Mouse (Mus musculus) stomach, embryonic 16.5 days (tissue): Measurements from ENCODE around the gene Nemp1. TPM values are rescaled to one million over a fixed set of nuclear protein-coding genes. Genes with fewer than 3 reads are reported as not detected.

ENCODE experiments used
- ATAC-seq: fragments of 200-750 bp; cut with Nextera tagmentation; 2 replicates; pipeline ENCODE4 v1.8.0; 2017; ENCODE audit warnings: moderate number of reproducible peaks, moderate TSS enrichment; ENCODE audit not compliant: insufficient read depth, low FRiP score
- H3K27ac ChIP-seq: fragments of 300-500 bp; sonication (generic); 2 replicates; pipeline ENCODE4 v1.5.1; 2014; ENCODE audit warnings: low read length
- H3K27me3 ChIP-seq: fragments of 300-500 bp; sonication (generic); 2 replicates; pipeline ENCODE4 v1.6.1; 2014; ENCODE audit warnings: low read length, control low read depth, mixed read lengths; ENCODE audit not compliant: control insufficient read depth, insufficient read depth
- H3K36me3 ChIP-seq: fragments of 300-500 bp; sonication (generic); 2 replicates; pipeline ENCODE4 v1.6.1; 2014; ENCODE audit warnings: low read length; ENCODE audit not compliant: control insufficient read depth, insufficient read depth
- H3K4me1 ChIP-seq: fragments of 300-500 bp; sonication (generic); 2 replicates; pipeline ENCODE4 v1.6.1; 2014; ENCODE audit warnings: low read length, control low read depth, mixed read lengths; ENCODE audit not compliant: control insufficient read depth, insufficient read depth
- H3K4me2 ChIP-seq: fragments of 300-500 bp; sonication (generic); 2 replicates; pipeline ENCODE4 v1.6.1; 2014; ENCODE audit warnings: low read depth, low read length, mixed read lengths
- H3K4me3 ChIP-seq: fragments of 300-500 bp; sonication (generic); replicated peaks from 2 replicates; pipeline ENCODE4 v1.5.1; 2014; ENCODE audit warnings: mild to moderate bottlenecking, low read length
- H3K9ac ChIP-seq: fragments of 300-500 bp; sonication (generic); 2 replicates; pipeline ENCODE4 v1.6.1; 2014; ENCODE audit warnings: low read length
- H3K9me3 ChIP-seq: fragments of 300-500 bp; sonication (generic); replicated peaks from 2 replicates; pipeline ENCODE4 v1.6.1; 2016; ENCODE audit warnings: low read length, control low read depth; ENCODE audit not compliant: control insufficient read depth
- WGBS: fragments of 180-500 bp; shearing (Covaris S2); extraction: QIAGEN DNeasy Blood & Tissue Kit; methylation state at CpG from one replicate; pipeline ENCODE4 v1.1.7; 2014; 5-methylcytosine and 5-hydroxymethylcytosine counted together
- polyA plus RNA-seq: library from polyadenylated mRNA; unstranded; fragments of >200 nt; fragmentation: Nextera tagmentation; extraction: Ambion mirVana; gene quantifications from 2 replicates; pipeline ENCODE4 v1.2.1, GENCODE M21; 2015

Gene Nemp1
- polyA plus RNA-seq, 1 experiment from 2014 or later: 10.0 TPM

- H3K27me3 ChIP-seq: no peaks in the 10 kb centered on the region
- WGBS: 35% methylated on average over 13 of the region's 13 CpGs
- peaks cover 4% of the 10 kb centered on the region for H3K9me3 ChIP-seq
- ATAC-seq: no peak; the same call in 1 of the 2 replicates
- H3K4me2 ChIP-seq: peak overlapping the region; percentile 61
- peaks cover 9% of the 10 kb centered on the region; the same call in 1 of the 2 replicates for H3K4me1 ChIP-seq
- no peak overlapping the region for H3K27ac ChIP-seq
- H3K4me3 ChIP-seq: no peak overlapping the region; the same call in 1 of the 2 replicates
- no peak overlapping the region for H3K9ac ChIP-seq
- peaks cover 18% of the 10 kb centered on the region for H3K36me3 ChIP-seq
These were observed 71.6 kb downstream of the Nemp1 start for GRCm38 (mm10) chr10:127738151-127738882.

- H3K4me3 ChIP-seq: peak within 1 kb of the TSS; percentile 79
- peaks cover 4% of the 10 kb centered on the region for H3K9me3 ChIP-seq
- H3K4me2 ChIP-seq: peak within 1 kb of the TSS; percentile 79
- H3K9ac ChIP-seq: peak within 1 kb of the TSS; percentile 93
- H3K27me3 ChIP-seq: no peaks in the 10 kb centered on the region
- under 1% methylated on average over 42 of the region's 61 CpGs for WGBS
- H3K27ac ChIP-seq: peak within 1 kb of the TSS; percentile 58
- ATAC-seq: peak; percentile 85
- H3K4me1 ChIP-seq: peaks cover 9% of the 10 kb centered on the region; the same call in 1 of the 2 replicates
- H3K36me3 ChIP-seq: peaks cover 27% of the 10 kb centered on the region
These were observed 72.5 kb downstream of the Nemp1 start, which contains the start of gene Zbtb39 for GRCm38 (mm10) chr10:127739083-127739660. TSS of gene Zbtb39 (plus strand) at chr10:127739538.

DNA sequence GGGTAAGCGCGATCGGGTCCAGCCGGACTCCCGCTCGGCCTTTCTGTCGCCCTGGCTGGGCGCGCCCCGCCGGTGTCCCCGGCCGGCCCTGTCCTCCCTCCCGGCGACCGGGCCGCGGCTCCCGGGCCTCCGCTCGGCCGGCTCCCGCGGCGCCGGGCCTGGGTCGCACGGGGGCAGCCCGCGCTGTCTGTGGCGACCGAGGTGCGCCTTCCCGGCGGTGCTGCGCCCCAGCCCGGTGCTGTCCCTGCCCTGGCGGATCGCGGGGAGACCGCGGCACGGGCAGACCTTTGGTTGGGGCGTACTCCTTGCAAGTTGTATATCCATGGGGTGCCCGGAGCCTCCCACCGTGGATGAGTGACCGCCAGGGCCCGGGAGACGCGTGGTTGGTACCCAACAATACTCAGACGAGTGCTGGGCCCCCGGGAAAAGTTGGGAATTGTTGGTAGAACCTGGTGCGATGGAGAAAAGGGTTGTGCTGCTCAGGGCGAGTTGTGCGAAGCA, 73.0 kb downstream of the Nemp1 start:
- peak overlapping the region; percentile 93 for H3K9ac ChIP-seq
- peaks cover 9% of the 10 kb centered on the region; the same call in 1 of the 2 replicates for H3K4me1 ChIP-seq
- WGBS: under 1% methylated on average over 54 of the region's 55 CpGs
- peak; percentile 49 for ATAC-seq
- peaks cover 4% of the 10 kb centered on the region for H3K9me3 ChIP-seq
- H3K36me3 ChIP-seq: peaks cover 30% of the 10 kb centered on the region
- peak overlapping the region; percentile 58; the same call in 1 of the 2 replicates for H3K27ac ChIP-seq
- H3K4me2 ChIP-seq: peak overlapping the region; percentile 79
- peak overlapping the region; percentile 79 for H3K4me3 ChIP-seq
- H3K27me3 ChIP-seq: no peaks in the 10 kb centered on the region

DNA sequence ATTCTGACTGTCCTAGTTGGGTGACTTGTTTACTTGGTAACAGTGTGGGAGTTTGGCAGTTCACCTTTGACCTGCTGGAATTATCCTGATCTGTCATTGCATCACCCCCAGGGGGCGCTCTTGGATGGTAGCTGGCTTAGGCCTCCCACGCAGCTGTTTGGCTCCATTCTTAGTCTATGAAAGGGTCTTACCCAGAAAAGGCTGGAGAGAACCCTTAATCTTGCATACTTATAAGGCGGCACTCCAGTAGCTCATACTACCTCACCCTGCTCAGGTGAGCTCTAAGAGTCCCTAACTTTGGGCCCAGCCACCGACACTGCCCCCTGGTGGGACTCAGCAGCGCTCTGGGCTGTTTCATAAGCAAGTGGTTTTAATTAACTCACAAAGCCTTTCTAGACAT, 78.0 kb downstream of the Nemp1 start:
- ATAC-seq: no peak
- Histone ChIP-seq H3K9me3 (no peaks in the 10 kb centered on the region), H3K9ac (no peak overlapping the region), H3K27ac (no peak overlapping the region), H3K36me3 (peaks cover 30% of the 10 kb centered on the region), H3K27me3 (no peaks in the 10 kb centered on the region), H3K4me3 (no peak overlapping the region), H3K4me1 (peaks cover 15% of the 10 kb centered on the region), H3K4me2 (no peak overlapping the region)
- WGBS: 66% methylated on average over 5 of the region's 5 CpGs

DNA sequence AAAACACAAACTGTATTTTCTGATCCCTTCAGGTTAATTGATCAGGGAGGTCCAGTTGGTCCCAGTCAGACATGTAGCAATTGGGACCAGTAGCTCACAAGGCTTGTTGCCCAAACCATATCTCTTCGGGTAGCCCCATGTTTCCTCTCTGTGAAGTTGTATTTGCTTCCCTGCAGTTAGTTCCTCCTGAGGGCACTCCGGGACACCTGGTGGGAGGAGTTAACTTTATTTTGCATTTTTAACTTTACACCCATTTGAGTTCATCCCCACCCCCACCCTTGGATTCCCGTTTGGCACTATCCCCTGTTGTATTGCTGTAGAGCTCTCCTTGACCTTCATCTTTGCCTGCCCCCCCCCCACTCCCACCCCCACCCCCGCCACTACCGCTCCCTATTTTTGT, 79.2 kb downstream of the Nemp1 start:
- Histone ChIP-seq H3K4me2 (no peak overlapping the region), H3K36me3 (peaks cover 30% of the 10 kb centered on the region), H3K27me3 (no peaks in the 10 kb centered on the region), H3K9ac (no peak overlapping the region), H3K4me3 (no peak overlapping the region), H3K9me3 (no peaks in the 10 kb centered on the region), H3K27ac (no peak overlapping the region), H3K4me1 (peaks cover 10% of the 10 kb centered on the region)
- no peak for ATAC-seq
- 70% methylated on average over 5 of the region's 5 CpGs for WGBS

DNA sequence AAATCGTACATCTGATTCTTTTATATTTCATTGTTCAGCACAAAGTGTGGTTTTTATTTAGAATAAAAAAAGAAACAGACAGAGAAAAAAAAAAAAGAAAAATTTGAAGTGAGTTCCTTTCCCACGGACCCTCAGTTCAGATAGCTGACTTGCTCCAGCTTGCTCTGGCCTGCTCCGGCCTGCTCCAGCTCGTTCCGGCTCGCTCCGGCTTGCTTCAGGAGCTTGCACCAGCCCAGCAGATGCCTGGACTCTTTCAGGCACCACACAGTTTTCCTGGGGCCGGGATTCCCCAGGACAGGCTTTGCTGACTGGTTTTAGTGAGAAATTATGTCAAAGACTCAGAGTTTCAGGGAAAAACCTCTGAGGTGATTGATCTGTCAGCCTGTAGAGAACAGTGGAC, 80.6 kb downstream of the Nemp1 start:
- H3K4me2 ChIP-seq: no peak overlapping the region
- peaks cover 13% of the 10 kb centered on the region for H3K4me1 ChIP-seq
- WGBS: 84% methylated on average over 8 of the region's 8 CpGs
- no peak for ATAC-seq
- H3K9me3 ChIP-seq: no peaks in the 10 kb centered on the region
- no peak overlapping the region for H3K27ac ChIP-seq
- no peak overlapping the region for H3K9ac ChIP-seq
- peaks cover 23% of the 10 kb centered on the region for H3K36me3 ChIP-seq
- no peaks in the 10 kb centered on the region for H3K27me3 ChIP-seq
- H3K4me3 ChIP-seq: no peak overlapping the region

DNA sequence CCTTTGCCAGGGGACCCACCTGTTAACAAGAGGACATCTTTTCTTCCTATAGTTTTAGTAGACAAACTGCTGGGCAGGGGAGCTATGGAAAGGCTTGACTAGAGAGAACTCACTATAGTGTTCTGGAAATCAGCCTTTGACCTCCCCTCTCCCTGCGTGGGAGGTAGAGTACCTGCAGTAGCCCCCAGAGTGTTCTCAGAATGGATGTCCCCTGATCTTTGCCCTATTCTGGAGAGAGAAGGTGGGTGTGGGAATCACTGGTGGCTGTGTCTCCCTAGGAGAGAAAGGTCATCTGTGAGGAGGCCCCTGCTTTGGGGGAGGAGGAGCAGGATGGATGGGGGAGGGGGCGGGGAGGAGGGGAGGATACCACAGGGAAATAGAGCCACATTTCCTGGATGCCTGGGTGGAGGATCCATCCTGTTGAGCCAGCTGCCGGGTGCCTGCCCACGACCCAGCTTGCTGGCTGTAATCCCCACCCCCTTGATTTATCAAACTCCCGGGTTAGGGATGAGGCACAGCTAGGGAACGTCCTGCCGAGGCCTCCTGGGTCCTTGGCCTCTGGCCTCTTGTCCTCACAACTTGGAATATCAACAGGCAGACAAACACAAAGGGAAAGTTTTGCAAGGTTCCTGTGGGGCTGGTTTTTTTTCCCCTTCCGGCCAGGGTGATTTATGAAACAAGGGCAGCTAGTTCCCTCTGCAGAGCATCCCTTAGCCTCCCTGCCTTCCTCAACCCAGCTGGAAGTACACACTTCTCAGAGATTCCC, 82.3 kb downstream of the Nemp1 start:
- Histone ChIP-seq H3K4me3 (no peak overlapping the region), H3K4me1 (peaks cover 13% of the 10 kb centered on the region), H3K27ac (peak overlapping the region; percentile 23; the same call in 1 of the 2 replicates), H3K36me3 (peaks cover 5% of the 10 kb centered on the region; the same call in 1 of the 2 replicates), H3K27me3 (no peaks in the 10 kb centered on the region), H3K4me2 (peak overlapping the region; percentile 36; the same call in 1 of the 2 replicates), H3K9me3 (no peaks in the 10 kb centered on the region), H3K9ac (0 out of 2 replicates have a peak overlapping the region, but pooled peaks have one; percentile 26)
- ATAC-seq: no peak
- 10% methylated on average over 8 of the region's 8 CpGs for WGBS

DNA sequence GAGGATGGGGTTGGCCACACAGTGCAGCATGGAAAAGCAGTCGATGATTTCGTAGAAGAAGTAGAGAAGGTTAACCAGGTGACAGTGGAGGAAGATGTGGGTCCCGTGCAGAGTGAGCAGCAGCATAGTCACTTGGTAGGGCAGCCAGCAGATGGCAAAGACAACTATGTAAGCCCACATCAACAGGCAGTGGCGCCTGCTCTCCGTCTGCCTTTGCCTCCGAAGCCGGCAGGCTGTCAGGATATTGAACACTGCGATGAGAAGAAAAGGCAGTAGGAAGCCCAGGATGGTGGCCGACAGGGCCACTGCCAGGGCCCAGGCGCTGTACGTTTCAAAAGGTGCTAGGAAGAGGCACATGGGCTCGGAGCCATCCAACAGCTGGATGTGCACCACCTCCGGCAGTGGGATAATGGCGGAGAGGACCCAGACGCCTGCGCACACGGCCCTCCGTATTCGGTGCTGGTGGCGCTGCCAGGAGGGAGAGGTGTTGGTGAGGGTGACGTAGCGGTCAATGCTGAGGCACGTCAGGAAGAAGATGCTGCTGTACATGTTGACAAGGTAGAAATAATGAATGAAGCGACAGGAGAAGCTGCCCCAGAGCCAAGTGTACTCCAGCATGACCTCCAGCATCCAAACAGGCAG, 83.6 kb downstream of the Nemp1 start:
- H3K4me1 ChIP-seq: peaks cover 13% of the 10 kb centered on the region
- no peaks in the 10 kb centered on the region for H3K9me3 ChIP-seq
- ATAC-seq: no peak
- H3K9ac ChIP-seq: peak overlapping the region; percentile 49; the same call in 1 of the 2 replicates
- H3K27ac ChIP-seq: no peak overlapping the region
- H3K27me3 ChIP-seq: no peaks in the 10 kb centered on the region
- peak overlapping the region; percentile 36 for H3K4me2 ChIP-seq
- H3K4me3 ChIP-seq: peak overlapping the region; percentile 19
- WGBS: 54% methylated on average over 24 of the region's 24 CpGs
- no peaks in the 10 kb centered on the region for H3K36me3 ChIP-seq
